Mouse (Mus musculus) myocyte (in vitro differentiated cells): ENCODE results near the gene Gm11639. TPM values are rescaled to one million over a fixed set of nuclear protein-coding genes. Genes with fewer than 3 reads are reported as not detected.

Experiments used
- H3K27me3 ChIP-seq: one replicate; pipeline ENCODE4 v1.6.1; 2011; ENCODE audit not compliant: control insufficient read depth, insufficient read depth, insufficient read length
- H3K36me3 ChIP-seq: one replicate; pipeline ENCODE4 v1.6.1; 2011; ENCODE audit not compliant: control insufficient read depth, insufficient read depth
- H3K4me2 ChIP-seq: one replicate; pipeline ENCODE4 v1.6.1; 2011; ENCODE audit warnings: low read depth, control low read depth
- H3K4me3 ChIP-seq: one replicate; pipeline ENCODE4 v1.5.1; 2011; ENCODE audit warnings: mild to moderate bottlenecking, control low read depth, moderate library complexity
- H3K79me2 ChIP-seq: one replicate; pipeline ENCODE4 v1.6.1; 2011; ENCODE audit not compliant: control insufficient read depth, insufficient read depth
- H3ac ChIP-seq: one replicate; pipeline ENCODE4 v1.6.1; 2011; ENCODE audit not compliant: control insufficient read depth, insufficient read length
- CEBPB ChIP-seq: IDR thresholded peaks from 2 replicates; pipeline ENCODE4 v1.6.1; 2011; ENCODE audit warnings: mild to moderate bottlenecking, moderate library complexity; ENCODE audit not compliant: poor library complexity, insufficient read depth, severe bottlenecking
- E2F4 ChIP-seq: IDR thresholded peaks from one replicate; pipeline ENCODE4 v1.6.1; 2011; ENCODE audit warnings: mild to moderate bottlenecking, control low read depth, moderate library complexity; ENCODE audit not compliant: insufficient read depth
- MAX ChIP-seq: IDR thresholded peaks from one replicate; pipeline ENCODE4 v1.6.1; 2011; ENCODE audit warnings: low read depth, mild to moderate bottlenecking, control low read depth
- MYOD1 ChIP-seq, 3 experiments: IDR thresholded peaks; one replicate each; pipeline ENCODE4 v1.6.1; 2011; ENCODE audit warnings: control low read depth in 2 of 3, low read depth in 2 of 3, mild to moderate bottlenecking in 2 of 3, moderate library complexity in 1 of 3; ENCODE audit not compliant: insufficient read length in 2 of 3, control insufficient read depth in 1 of 3
- MYOG ChIP-seq, 3 experiments: IDR thresholded peaks; one replicate each; pipeline ENCODE4 v1.6.1; 2011; ENCODE audit warnings: control low read depth in 2 of 3, low read depth in 2 of 3, mild to moderate bottlenecking in 2 of 3; ENCODE audit not compliant: insufficient read length in 2 of 3, control insufficient read depth in 1 of 3, insufficient read depth in 1 of 3
- POLR2A ChIP-seq: IDR thresholded peaks from one replicate; pipeline ENCODE4 v1.6.1; 2011; ENCODE audit warnings: low read depth, mild to moderate bottlenecking, control low read depth, moderate library complexity; ENCODE audit not compliant: insufficient read length
- POLR2AphosphoS2 ChIP-seq: IDR thresholded peaks from one replicate; pipeline ENCODE4 v1.6.1; 2011; ENCODE audit warnings: low read depth, control low read depth; ENCODE audit not compliant: insufficient read length
- REST ChIP-seq: IDR thresholded peaks from one replicate; pipeline ENCODE4 v1.6.1; 2011; ENCODE audit warnings: mild to moderate bottlenecking, control low read depth, moderate library complexity; ENCODE audit not compliant: insufficient read depth, insufficient read length
- SRF ChIP-seq: IDR thresholded peaks from one replicate; pipeline ENCODE4 v1.6.1; 2011; ENCODE audit warnings: low read depth; ENCODE audit not compliant: control insufficient read depth, insufficient read length
- TCF12 ChIP-seq: IDR thresholded peaks from one replicate; pipeline ENCODE4 v1.6.1; 2011; ENCODE audit warnings: mild to moderate bottlenecking, control low read depth; ENCODE audit not compliant: poor library complexity, insufficient read depth, severe bottlenecking
- TCF3 ChIP-seq: IDR thresholded peaks from one replicate; pipeline ENCODE4 v1.6.1; 2011; ENCODE audit warnings: low read depth, control low read depth; ENCODE audit not compliant: insufficient read length
- USF1 ChIP-seq: IDR thresholded peaks from one replicate; pipeline ENCODE4 v1.6.1; 2011; ENCODE audit warnings: low read depth, mild to moderate bottlenecking, control low read depth, moderate library complexity
- polyA plus RNA-seq: library from polyadenylated mRNA; unstranded; fragments of >200 nt; fragmentation: generic; extraction: Trizol; gene quantifications from one replicate; pipeline ENCODE4 v1.2.1, GENCODE M21; 2012; ENCODE audit warnings: missing spikeins

Gm11639 gene
- polyA plus RNA-seq, 1 experiment: not detected

DNA sequence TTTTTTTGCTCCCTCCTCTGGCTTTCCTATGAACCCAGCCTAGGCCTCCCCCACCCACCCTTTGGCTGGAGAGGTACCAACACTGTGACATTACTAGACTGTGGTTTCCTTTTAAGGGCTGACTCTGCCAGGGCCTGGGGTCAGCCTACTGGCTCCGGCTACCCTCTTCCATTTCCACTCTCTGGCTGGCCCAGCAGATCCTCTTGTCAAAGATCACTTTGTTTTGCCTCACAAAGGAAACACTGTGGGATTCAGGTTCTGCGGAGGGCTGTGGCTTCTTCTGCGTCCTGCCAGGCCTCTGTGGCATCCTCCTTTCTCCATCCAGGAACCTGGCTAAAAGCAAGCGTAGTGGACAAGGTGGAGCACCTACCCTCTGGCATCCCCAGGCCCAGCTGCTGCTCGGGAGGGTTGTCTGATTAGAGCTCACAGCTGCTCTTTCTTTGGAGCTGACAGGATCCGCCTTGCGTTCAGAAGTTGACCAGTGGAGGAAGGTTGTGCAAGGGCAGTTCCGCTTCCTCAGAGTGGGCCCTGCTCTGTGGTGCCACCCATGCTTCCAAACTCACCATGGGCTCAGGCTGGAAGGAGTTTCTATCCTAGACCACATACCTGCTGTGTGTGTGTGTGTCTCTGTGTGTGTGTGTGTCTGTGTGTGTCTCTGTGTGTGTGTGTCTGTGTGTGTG is 38.2 kb upstream of the Gm11639 start:
- no peak for TF ChIP-seq TCF12
- peak in 1 of 3 experiments; percentile 9 for TF ChIP-seq MYOG (IDR thresholded peaks at IDR 0.05; ENCODE audit: control insufficient read depth in 1 of 3, insufficient read depth in 1 of 3, insufficient read length in 2 of 3, low read depth in 2 of 3)
- no peaks in the 10 kb centered on the region for H3K27me3 ChIP-seq
- no peak overlapping the region for H3K4me3 ChIP-seq

GRCm38 (mm10) chr11:104648571-104648970 is 36.9 kb upstream of the Gm11639 start:
- Histone ChIP-seq H3K27me3 (no peaks in the 10 kb centered on the region), H3K4me2 (no peak overlapping the region), H3ac (no peak overlapping the region), H3K79me2 (no peaks in the 10 kb centered on the region), H3K4me3 (no peak overlapping the region), H3K36me3 (peaks cover under 1% of the 10 kb centered on the region)
- no peak for TF ChIP-seq MAX
- TF ChIP-seq MYOG (IDR thresholded peaks at IDR 0.05; ENCODE audit: control insufficient read depth in 1 of 3, insufficient read depth in 1 of 3, insufficient read length in 2 of 3, low read depth in 2 of 3): no peak

More for the DNA sequence above, 38.2 kb upstream of the Gm11639 start:
- Histone ChIP-seq H3K4me2 (no peak overlapping the region), H3ac (no peak overlapping the region), H3K36me3 (peaks cover 13% of the 10 kb centered on the region), H3K79me2 (no peaks in the 10 kb centered on the region)

DNA sequence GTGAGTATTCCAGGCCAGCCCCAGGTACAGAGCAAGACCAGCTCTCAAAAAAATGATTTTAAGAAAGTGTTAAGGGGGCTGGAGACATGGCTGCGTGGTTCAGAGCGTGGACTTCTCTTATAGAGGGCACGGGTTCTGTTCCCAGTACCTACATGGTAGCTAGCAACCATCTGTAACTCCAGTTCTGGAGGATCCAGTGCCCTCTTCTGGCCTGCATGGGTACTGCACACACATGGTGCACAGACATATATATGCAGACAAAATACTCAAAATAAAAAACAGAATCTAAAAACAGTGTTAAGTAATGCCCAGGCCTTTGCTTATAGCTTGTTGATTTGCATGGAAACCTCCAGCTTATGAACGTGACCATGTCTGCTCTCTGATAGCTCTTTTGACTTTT is 24.9 kb upstream of the Gm11639 start:
- H3ac ChIP-seq: no peak overlapping the region

GRCm38 (mm10) chr11:104661106-104661505 is 24.4 kb upstream of the Gm11639 start:
- Histone ChIP-seq H3K4me3 (no peak overlapping the region), H3K36me3 (peaks cover 12% of the 10 kb centered on the region), H3K79me2 (no peaks in the 10 kb centered on the region), H3K27me3 (no peaks in the 10 kb centered on the region), H3K4me2 (no peak overlapping the region), H3ac (no peak overlapping the region)
- no peak for TF ChIP-seq E2F4
- no peak for TF ChIP-seq MYOG (IDR thresholded peaks at IDR 0.05; ENCODE audit: control insufficient read depth in 1 of 3, insufficient read depth in 1 of 3, insufficient read length in 2 of 3, low read depth in 2 of 3)
- no peak for TF ChIP-seq USF1
- TF ChIP-seq MYOD1 (IDR thresholded peaks at IDR 0.05; ENCODE audit: control insufficient read depth in 1 of 3, insufficient read length in 2 of 3, low read depth in 2 of 3): no peak
- TF ChIP-seq TCF3: no peak
- TF ChIP-seq MAX: no peak

More for the DNA sequence above, 24.9 kb upstream of the Gm11639 start:
- Histone ChIP-seq H3K4me2 (no peak overlapping the region), H3K36me3 (peaks cover 12% of the 10 kb centered on the region), H3K79me2 (no peaks in the 10 kb centered on the region), H3K4me3 (no peak overlapping the region), H3K27me3 (no peaks in the 10 kb centered on the region)
- TF ChIP-seq USF1: no peak
- no peak for TF ChIP-seq MYOG (IDR thresholded peaks at IDR 0.05; ENCODE audit: control insufficient read depth in 1 of 3, insufficient read depth in 1 of 3, insufficient read length in 2 of 3, low read depth in 2 of 3)
- TF ChIP-seq CEBPB: no peak
- TF ChIP-seq E2F4: no peak
- TF ChIP-seq SRF: no peak
- no peak for TF ChIP-seq TCF3
- TF ChIP-seq REST: no peak
- TF ChIP-seq POLR2A: no peak
- TF ChIP-seq TCF12: no peak

GRCm38 (mm10) chr11:104661531-104662205 is 23.8 kb upstream of the Gm11639 start:
- Histone ChIP-seq H3K4me3 (no peak overlapping the region), H3K36me3 (peaks cover 12% of the 10 kb centered on the region), H3K79me2 (no peaks in the 10 kb centered on the region), H3K27me3 (no peaks in the 10 kb centered on the region), H3K4me2 (no peak overlapping the region), H3ac (no peak overlapping the region)
- TF ChIP-seq E2F4 (no peak), TCF3 (no peak), CEBPB (no peak), SRF (no peak), MAX (no peak), POLR2AphosphoS2 (no peak), USF1 (no peak), POLR2A (no peak)
